Mouse (Mus musculus): Measurements from ENCODE around the gene Wbp1.

DNA sequence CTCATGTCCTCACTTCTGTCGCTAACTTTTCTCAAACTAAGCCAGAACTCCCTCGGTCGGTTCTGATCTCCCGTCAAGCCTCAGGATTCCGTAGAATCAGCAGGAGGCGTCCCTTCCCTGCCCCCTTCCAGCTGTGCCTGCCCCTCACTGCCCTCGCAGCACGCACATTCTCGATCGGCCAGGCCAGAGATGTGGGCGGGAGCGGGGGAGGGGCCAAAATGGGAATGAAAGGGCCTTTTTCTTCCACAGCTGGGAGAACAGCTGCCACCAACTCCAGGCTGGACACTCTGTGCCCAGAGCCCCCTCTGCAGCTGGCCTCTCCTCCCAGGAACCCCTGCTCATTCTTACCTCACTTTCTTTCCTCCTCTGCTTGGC lies 16.2 kb upstream of the Wbp1 start:
- no peak for TF ChIP-seq EP300 (IDR thresholded peaks at IDR 0.05; ENCODE audit: low read depth)
- TF ChIP-seq CTCF (IDR thresholded peaks at IDR 0.05; ENCODE audit: low read depth): no peak
